Mouse (Mus musculus): Measurements from ENCODE around the gene 4933411K16Rik.

4933411K16Rik gene

GRCm38 (mm10) chr19:42035456-42036248 lies 16.4 kb upstream of the 4933411K16Rik start, which contains the start of gene Ankrd2:
Gene Ankrd2 (plus strand): TSS chr19:42036000.
- DNase-seq (ENCODE audit: low spot score) = peak; percentile 61

GRCm38 (mm10) chr19:42036357-42036756 lies 15.7 kb upstream of the 4933411K16Rik start:
- no peak for DNase-seq (ENCODE audit: low spot score)

- no peak for DNase-seq (ENCODE audit: low spot score)
Measured at GRCm38 (mm10) chr19:42037167-42037702, 14.8 kb upstream of the 4933411K16Rik start.

- DNase-seq (ENCODE audit: low spot score) = no peak
Measured at GRCm38 (mm10) chr19:42038310-42038709, 13.7 kb upstream of the 4933411K16Rik start.

GRCm38 (mm10) chr19:42043988-42044387 lies 8.1 kb upstream of the 4933411K16Rik start:
- DNase-seq (ENCODE audit: low spot score) = no peak

GRCm38 (mm10) chr19:42045269-42046102 lies 6.6 kb upstream of the 4933411K16Rik start, which contains the start of gene Hoga1:
Gene Hoga1 (plus strand): TSS chr19:42045610.
- peak; percentile 15 for DNase-seq (ENCODE audit: low spot score)

GRCm38 (mm10) chr19:42050251-42050650 lies 1.8 kb upstream of the 4933411K16Rik start:
- no peak for DNase-seq (ENCODE audit: low spot score)

- no peak for DNase-seq (ENCODE audit: low spot score)
Measured at GRCm38 (mm10) chr19:42051351-42051750, 697 bp upstream of the 4933411K16Rik start.

- no peak for DNase-seq (ENCODE audit: low spot score)
Measured at GRCm38 (mm10) chr19:42054255-42054654, 2.2 kb downstream of the 4933411K16Rik start.

- no peak for DNase-seq (ENCODE audit: low spot score)
Measured at GRCm38 (mm10) chr19:42055881-42056280, 3.8 kb downstream of the 4933411K16Rik start.

- DNase-seq (ENCODE audit: low spot score) = no peak
Measured at GRCm38 (mm10) chr19:42056719-42057409, 4.8 kb downstream of the 4933411K16Rik start.

GRCm38 (mm10) chr19:42058426-42058825 lies 6.4 kb downstream of the 4933411K16Rik start:
- no peak for DNase-seq (ENCODE audit: low spot score)

GRCm38 (mm10) chr19:42061443-42061842 lies 9.4 kb downstream of the 4933411K16Rik start:
- no peak for DNase-seq (ENCODE audit: low spot score)

- no peak for DNase-seq (ENCODE audit: low spot score)
Measured at GRCm38 (mm10) chr19:42068441-42069240, 16.6 kb downstream of the 4933411K16Rik start.

- no peak for DNase-seq (ENCODE audit: low spot score)
Measured at GRCm38 (mm10) chr19:42069241-42069525, 17.1 kb downstream of the 4933411K16Rik start.

- DNase-seq (ENCODE audit: low spot score) = no peak
Measured at GRCm38 (mm10) chr19:42071221-42071620, 19.2 kb downstream of the 4933411K16Rik start.

GRCm38 (mm10) chr19:42071886-42072608 lies 20.0 kb downstream of the 4933411K16Rik start:
- no peak for DNase-seq (ENCODE audit: low spot score)

- DNase-seq (ENCODE audit: low spot score) = no peak
Measured at GRCm38 (mm10) chr19:42072802-42073201, 20.8 kb downstream of the 4933411K16Rik start.

- no peak for DNase-seq (ENCODE audit: low spot score)
Measured at GRCm38 (mm10) chr19:42075051-42075450, 23.0 kb downstream of the 4933411K16Rik start.

- DNase-seq (ENCODE audit: low spot score) = no peak
Measured at GRCm38 (mm10) chr19:42075992-42076391, 23.9 kb downstream of the 4933411K16Rik start.

- no peak for DNase-seq (ENCODE audit: low spot score)
Measured at GRCm38 (mm10) chr19:42078566-42078965, 26.5 kb downstream of the 4933411K16Rik start.
